Mouse (Mus musculus) C3H10T1/2 (cell line): ENCODE results near the gene Bzw1. TPM values are rescaled to one million over a fixed set of nuclear protein-coding genes. Genes with fewer than 3 reads are reported as not detected.

ENCODE experiments used
- polyA plus RNA-seq, 2 experiments: library from polyadenylated mRNA; unstranded; fragments of >200 nt; fragmentation: generic; extraction: Trizol; gene quantifications; one replicate each; pipeline ENCODE4 v1.2.1; 2012; ENCODE audit warnings: missing spikeins in 2 of 2

The Bzw1 gene
- 10 to 100 TPM in 1 of 2 experiments, 1 to 10 TPM in 1; 3.3 to 22.1 TPM for polyA plus RNA-seq

DNA sequence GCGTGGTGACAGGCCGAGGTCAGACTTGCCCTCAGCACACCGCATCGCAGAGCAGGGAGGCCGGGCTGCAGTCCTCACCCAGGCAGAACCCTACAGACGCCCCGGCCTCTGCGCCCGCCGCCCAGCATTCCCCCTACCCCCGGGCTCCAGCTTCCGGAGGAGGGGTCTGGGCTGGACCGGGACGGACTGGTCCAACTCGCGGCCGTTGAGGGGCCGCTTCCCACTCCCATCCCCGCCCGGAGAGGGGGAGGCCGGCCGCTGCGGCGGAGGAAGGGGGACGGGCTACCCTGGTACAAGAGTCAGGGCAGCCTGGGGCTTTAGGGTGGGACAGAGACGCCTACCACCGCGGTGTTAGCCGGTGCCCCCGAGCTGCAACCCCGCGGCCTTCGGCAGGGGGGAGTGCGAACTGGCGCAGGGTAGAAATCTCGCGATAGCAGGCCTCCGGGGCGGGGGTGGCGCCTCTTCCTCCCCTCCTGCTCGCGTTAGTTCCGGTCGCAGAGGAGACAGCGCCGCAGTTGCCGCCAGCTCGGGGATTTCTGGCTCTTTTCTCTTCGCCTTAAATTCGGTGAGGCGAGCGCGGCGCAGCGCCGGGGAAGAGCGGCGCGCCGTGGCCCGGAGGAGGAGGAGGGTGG lies at the start of gene Bzw1:
Bzw1 (plus strand) TSS at position 247 of the 632 bp plus-strand sequence.

DNA sequence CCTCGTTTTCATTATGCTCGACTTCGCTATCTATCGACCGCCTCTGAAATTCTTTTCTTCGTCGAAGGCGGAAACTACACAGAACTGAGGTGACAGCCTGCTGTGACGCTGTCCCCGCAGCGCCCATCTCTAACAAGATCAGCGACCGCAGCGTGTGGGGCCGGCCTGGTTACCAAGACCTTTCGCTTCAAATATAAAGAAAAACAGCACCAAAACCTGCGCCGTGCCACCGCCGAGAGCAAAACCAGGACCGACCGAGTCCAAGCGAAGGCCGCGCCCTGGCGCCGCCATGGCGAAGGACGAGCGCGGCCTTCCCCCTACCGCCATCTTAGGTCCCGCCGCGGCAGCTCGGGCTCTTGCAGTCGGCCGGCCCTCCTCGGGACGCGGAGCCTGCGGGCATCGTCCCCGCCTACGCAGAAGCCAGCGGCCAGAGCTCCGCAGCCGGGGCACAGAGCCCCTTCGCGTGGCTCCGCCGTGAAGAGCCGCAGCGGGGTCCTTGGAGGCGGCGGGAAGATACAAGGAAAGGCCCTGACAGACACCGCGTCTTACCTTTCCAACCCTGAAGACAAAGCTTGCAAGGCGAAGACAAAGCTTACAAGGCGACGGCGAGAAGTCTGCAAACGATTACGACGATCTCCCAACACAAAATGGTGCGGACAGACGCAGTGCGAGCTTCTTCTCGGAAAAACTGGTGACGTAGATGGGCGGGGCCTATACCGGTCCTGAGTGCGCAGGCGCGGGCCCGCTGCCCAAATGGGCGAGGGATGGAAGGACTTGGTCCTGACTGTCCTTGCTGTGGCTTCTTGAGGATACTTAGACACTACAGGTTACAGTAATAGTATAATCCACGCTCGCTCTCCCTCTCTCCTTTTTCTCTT lies 30.9 kb downstream of the Bzw1 start, which contains the start of gene Clk1:
Clk1 (minus strand) TSS at position 696 of the 878 bp plus-strand sequence.

DNA sequence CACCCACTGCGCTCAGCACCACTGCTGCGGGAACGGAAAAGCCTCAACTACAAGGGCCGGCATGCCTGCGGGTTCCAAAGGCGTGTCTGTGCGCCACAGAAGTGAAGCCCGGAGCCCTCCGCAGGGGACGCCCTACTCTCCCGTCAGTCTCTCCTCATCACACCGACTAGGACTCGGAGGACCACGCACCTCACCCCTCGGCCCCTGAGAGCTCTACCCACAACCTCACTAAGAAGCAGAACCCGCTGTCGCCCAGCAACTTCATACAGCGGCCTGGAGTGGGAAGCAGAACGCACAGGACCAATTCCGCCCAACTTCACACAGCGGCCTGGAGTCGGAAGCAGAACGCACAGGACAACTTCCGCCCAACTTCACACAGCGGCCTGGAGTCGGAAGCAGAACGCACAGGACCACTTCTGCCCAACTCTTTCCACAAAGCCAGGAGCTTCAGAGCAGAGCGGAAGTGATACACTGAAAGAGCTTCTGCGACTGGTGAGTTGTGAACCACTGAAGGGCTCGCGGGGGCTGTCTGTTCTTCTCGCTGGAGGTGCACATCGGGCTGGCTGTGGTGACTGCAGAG lies 52.5 kb downstream of the Bzw1 start, which contains the start of the genes Nif3l1 and Ppil3:
Nif3l1 (plus strand) TSS at position 9 of the 580 bp plus-strand sequence.
Ppil3 (minus strand) TSS at position 344 of the 580 bp plus-strand sequence.

Other genes with a start within 250 kb of the Bzw1 start
- gene Aox4, start 182.5 kb upstream of the Bzw1 start, polyA plus RNA-seq: under 1 TPM in 1 of 2 experiments, not detected in 1; 0.01 TPM
- gene Aox2, start 114.6 kb upstream of the Bzw1 start, polyA plus RNA-seq: under 1 TPM in 1 of 2 experiments, not detected in 1; 0.01 TPM
- 10 to 100 TPM in 1 of 2 experiments, under 1 TPM in 1; 0.91 to 19.6 TPM for gene Clk1, start 31.2 kb downstream of the Bzw1 start, polyA plus RNA-seq
- 10 to 100 TPM; 19.8 to 24.7 TPM for gene Nif3l1, start 52.3 kb downstream of the Bzw1 start, polyA plus RNA-seq
- 10 to 100 TPM; 35.9 to 59.4 TPM for gene Ppil3, start 52.6 kb downstream of the Bzw1 start, polyA plus RNA-seq
- 1 to 10 TPM in 1 of 2 experiments, under 1 TPM in 1; 0.70 to 5.2 TPM for gene Orc2, start 112.2 kb downstream of the Bzw1 start, polyA plus RNA-seq
- under 1 TPM; 0.07 to 0.39 TPM for gene Fam126b, start 193.4 kb downstream of the Bzw1 start, polyA plus RNA-seq
- 100 to 1,000 TPM in 1 of 2 experiments, 10 to 100 TPM in 1; 58.4 to 123 TPM for gene Ndufb3, start 193.5 kb downstream of the Bzw1 start, polyA plus RNA-seq